Mouse (Mus musculus): ENCODE data around the gene Hmgcs1.
"Not testable (repeated sequence)": the region's sequence is repeated elsewhere in the genome, so short reads cannot be mapped to it uniquely, and the experiment has no call there.

Hmgcs1 gene

DNA sequence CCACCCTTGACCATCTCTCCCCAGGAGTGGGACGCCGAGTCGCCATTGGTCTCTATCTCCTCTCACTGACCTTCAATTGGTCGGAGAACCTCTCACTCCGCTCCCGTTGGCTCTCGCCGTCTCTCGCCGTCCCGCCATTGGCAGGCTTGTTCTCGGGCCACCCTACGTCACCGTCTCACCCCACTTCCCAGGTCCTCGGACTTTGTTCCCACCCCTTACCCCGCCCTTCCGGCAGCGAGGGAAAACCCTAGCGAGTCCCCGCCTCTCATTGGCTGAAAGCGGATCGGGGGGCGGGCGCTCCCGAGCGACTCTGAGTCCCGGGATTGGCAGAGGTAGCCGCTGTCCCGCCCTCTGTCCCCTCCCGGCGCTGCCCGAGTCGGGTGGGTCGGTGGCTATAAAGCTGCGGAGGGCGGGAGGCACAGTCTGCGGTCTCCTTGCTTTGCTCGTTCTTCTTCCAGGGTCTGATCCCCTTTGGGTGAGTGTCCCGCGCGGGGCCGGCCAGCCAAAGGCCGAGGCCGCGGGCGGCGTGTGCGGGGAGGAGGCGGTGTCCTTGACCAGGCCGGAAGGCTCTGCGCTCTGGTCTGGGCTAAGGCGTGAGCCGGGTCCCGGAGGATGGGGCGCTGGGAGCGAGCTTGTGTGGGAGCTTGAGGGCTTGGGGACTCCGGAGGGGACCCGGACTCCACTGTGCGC lies at the start of gene Hmgcs1:
Gene Hmgcs1 (plus strand): TSS at position 341 of the 690 bp plus-strand sequence.
- peak; percentile 100 for DNase-seq

DNA sequence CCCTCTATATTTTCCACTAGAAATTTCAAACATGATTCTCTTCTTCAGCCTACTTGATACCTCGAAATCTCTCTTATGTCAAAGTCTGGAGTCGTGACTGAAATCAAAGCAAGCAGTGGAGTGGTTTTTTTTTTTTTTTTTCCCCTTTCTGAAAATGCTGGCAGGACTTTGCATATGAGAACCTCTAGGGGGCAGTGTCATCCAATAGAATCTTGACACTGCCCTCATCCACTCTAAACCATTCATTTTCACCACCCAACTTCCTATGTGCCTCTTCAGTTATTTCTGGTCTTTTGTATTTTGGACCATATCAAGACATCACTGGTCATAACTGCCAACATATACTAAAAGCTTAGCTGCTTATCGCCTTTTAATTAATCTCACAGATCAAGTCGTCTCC lies 49.7 kb upstream of the Hmgcs1 start:
- DNase-seq = peak; percentile 43

DNA sequence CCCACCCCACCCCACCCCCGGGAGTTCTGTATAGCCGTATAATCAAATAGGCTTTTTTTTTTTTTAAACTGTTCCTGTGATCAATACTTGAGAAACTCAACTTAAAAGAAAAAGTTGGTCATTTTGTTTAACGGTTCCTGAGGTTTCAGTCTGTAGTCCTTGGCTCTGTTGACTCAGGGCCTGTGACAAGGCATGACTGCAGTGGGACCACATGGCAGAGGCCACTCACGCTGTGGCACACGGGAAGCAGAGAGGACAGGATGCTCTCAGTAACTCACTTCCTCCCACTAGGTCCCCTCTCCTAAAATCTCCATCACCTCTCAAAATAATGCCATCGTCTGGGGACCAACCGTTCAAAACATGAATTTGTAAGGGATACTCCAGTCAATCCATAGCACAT lies 49.0 kb upstream of the Hmgcs1 start:
- DNase-seq = peak; percentile 58

DNA sequence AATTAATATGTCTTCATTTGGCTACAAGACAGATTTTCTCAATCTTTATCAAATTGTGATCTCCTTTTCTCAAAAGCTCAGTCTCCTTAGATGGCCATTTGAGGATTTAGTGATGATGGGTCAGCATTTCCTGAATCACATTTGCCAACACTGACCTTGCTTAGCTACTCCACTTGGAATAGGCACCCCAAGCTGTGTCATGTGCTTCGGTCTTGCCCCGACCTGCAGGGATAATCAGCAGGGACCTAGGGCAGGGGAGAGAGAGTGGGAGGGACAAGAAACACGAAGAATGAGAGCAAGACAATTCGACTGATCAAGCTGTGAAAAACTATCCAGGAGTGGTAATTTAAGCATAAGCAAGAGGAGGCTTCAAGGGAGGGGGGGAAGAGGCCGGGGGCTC lies 45.4 kb upstream of the Hmgcs1 start:
- no peak for DNase-seq

DNA sequence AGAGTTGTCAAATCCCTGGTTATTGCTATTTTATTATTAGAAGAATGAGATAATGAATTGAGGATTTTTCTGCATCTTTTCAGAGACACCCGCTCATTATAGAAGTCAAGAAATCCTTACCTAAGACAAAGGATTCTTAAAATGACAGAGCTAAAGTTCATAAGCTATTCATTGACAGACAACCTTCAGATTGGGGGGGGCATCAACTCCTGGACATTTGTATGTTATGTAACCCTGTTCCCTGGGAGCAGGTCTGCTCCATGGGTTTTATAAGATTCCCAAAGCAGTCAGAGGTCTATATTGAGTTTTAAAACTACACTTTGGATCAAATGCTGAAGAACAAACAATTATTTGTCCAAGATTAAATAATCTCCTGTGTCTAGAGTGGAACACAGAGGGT lies 43.7 kb upstream of the Hmgcs1 start:
- DNase-seq = no peak

DNA sequence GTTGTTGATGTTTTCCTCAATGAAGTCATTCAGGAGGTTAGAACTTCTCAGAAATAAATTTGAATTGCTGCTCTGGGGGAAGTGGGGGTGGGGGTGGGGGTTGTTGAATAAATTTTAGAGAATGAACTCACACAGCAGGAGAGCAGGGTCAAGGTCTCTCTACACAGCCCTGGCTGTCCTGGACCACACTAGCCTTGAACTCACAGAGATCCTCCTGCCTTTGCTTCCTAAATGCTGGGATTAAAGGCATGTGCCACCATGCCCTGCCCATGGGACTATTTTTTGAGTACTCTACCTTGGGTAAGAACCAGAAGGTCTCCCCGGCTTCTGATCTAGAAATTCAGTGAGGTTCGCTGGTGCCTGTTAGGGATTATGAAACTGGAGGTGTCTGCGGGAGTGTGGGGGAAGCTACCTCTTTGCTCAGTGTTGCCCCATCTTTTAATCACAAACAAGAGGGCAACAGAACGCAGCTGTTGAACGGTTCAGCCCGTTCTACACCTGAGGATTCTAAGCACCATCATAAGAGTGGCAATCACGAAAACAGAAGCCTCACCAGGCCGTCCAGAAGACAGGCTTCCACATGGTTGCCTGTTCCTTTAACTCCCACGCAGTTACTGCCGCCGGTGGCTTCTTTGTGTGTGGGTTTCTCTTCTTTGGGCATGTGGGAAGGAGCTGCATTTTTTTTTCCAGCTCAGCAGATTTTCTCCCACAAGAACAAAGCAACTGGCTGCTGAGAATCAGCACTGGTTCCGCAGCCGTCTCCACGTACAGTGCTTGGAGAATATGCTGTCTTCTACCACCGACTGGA lies 41.1 kb upstream of the Hmgcs1 start:
- DNase-seq = peak; percentile 63

DNA sequence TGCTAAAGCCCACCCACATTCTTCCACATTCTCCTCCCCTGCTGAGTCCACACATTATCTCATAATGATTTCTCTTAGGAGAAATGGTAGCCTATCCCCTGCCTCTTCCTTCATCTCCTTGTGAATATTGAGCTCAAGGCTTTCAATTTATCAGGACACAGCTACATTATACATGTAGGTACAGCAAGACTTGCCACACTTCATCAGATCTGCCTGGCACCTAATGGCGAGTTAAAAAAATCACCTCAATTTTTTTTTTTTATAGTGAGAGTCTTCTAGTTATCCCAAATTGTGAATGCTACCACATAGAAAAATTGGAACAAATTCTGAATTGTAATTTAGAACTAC lies 40.5 kb upstream of the Hmgcs1 start:
- DNase-seq = no peak

DNA sequence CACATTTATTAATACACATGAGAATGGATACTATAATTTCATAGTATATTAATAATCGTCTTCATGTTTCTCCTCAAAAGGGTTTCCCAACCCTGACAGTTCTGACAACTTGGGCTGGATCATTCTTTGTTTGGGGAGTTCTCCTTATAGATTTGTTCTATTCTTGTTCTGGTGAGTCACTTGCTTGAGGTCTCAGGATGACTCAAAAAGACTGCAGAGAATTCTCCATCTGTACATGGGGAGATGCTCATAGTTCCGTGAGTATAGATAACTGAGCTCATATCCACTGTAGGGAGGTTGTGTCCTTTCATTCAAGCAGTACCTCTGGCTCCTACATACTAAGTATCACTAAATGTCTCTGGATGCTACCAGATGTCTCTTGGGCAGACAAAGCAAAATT lies 35.4 kb upstream of the Hmgcs1 start:
- DNase-seq = no peak

DNA sequence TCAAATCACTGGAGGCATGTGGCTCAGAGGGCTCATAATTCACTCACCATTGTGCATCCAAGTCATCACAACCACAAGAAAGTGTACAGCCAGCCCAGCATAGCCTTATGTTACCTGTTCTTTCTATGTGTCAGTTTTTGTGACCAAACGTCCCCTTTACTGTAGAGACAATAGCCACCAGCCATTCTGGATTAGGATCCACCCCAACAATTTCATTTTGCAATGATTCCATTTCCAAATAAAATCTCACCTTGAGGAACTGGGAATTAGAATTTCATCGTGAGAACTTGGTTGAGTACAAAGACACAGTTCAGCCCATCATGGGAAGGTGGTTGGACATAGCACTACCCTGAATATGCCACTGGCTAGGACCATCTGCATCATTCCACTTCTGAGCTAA lies 33.9 kb upstream of the Hmgcs1 start:
- no peak for DNase-seq

DNA sequence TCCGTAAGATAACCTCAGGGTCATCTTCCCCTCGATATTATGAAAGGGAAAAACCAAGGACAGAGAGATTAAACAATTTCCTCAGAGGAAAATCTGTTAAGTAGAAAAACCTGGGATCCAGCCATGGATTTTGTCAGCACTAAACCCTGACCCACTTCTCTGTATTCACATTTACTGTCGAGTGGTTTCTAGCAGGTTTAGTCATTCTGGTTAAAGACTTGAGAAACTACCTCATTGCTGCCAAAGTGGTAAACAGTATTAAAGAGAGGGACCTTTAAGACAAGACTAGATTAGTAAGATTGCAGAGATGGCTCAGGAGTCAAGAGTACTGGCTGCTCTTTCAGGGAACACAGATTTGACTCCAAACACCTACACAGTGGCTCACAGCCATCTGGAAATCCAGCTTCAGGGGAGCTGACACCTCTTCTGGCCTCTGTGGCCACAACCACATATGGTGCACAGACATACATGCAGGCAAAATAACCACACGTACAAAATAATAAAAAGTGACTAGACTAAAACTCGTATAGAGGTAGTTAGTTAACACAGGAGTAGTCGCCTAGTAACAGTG lies 33.2 kb upstream of the Hmgcs1 start:
- no peak for DNase-seq

DNA sequence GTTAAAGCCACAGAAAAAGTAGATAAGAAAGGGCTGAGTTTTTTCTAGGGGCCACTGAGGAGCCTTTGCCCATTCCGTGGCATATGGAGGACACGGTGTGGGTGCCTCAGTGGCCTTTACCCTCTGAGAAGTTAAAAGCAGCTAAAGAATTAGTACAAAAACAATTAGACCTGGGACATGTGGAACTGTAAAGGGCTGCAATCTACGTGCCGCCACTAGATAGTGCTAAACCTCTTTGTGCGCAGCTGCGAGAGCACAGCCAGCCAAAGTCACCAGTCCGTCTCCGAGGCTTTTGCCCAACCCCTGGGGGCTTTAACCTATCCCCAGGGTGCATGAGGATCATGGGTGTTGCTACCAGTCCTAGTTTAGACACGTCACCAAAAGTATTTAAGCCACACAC lies 28.8 kb upstream of the Hmgcs1 start:
- not testable (repeated sequence) for DNase-seq

DNA sequence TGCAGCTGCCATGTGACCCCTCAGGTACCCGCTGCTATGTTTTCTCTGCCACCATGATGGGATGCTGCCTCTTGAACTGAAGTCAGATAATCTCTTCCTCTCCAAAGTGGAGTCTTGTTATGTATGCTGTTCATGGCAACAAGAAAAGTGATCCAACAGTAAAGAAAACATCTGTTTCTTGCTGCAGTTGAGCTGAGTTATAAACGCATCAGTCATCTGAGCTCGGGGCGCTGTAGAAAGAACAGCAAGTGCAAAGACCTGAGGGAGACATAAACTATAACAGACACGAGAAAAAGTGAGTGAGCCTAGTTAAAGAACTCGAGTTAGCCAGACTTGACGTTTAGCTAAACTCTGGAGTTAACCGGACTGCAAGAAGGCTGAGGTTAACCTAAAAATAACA lies 11.4 kb upstream of the Hmgcs1 start:
- DNase-seq = no peak

DNA sequence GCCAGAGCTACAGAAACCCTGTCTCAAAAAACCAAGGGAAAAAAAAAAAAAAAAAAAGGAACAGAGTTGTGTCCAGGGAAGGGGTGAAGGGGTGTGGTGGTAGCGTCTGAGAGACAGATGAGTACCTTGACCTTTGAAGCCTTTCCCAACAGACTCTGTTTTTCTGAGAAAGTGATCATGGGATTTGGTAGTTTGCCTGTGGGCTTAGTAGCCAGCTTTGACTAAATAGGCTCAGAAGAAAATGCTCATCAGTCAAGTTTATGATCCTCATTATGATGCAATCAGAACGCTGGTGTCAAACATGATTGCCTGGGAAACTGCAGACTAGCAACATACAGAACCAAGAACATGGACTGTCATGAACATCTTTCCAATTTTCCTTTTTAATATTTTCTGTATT lies 10.5 kb upstream of the Hmgcs1 start:
- no peak for DNase-seq

DNA sequence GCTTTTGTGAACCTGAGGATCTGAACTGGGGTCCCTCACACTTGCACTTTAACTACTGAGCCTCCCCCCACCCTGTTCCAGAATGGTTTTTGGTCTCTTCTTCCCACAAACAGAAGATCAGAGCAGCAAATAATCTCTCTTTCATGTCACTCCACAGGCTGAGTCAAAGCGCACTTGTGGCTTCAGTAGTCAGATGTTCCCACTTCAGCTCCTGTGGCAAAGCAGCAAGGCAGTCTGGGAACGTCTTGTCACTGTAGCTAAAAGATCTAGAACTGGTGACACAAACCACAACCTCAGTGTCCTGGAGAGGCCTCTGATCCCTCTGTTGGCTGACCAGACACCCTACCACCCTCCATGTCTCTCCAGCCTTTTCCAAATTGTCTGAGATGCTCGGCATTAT lies 9.0 kb upstream of the Hmgcs1 start:
- DNase-seq = no peak

DNA sequence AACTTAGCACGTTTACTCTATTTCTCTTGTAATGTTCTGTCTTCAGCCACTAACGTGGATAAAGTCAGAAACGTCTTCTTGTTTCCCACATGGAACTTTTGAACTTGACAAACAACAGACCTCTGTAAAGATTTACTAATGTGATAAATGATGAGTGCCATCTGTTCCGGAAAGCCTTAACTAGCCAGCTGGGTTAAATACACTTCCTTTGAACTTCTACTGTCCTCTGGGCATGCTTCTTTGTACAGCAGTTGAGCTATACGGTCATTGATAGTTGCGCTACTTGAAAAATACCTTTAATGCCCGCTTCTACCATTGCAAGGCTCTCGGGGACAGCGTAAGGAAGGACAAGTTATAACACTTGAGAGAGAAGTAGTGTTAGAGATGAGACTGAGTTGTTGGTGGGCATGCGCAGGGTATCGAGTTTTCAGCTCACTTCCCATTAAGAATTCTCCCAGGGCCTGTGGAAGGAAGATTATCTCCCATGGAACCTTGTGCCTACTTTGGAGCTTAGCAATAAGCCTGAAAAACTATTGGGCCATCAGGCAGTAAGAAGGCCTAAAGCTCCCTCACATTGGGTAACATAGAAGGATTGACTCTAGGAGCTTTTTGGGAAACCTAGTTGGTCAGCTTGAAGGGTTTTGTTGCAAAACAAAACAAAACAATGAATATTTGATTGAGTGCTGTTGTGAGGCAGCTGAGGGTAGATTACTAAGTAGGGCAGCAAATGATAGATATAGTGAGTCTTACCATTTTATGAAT lies 5.6 kb upstream of the Hmgcs1 start:
- no peak for DNase-seq

DNA sequence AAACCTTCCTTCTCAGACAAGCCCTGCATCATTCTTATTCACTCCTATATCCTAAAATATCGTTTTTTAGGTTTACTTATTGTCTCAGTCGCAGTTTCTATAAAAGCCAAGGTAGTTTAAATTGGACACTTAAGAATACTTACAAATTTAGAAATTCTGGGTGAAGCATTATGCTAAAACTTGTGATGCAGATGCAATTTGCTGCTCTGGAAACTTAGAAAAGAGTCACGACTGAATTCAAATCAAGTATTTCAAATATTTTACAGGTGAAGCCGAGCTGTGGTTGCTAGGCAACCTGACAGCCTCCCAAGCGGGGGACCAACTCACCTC lies 505 bp upstream of the Hmgcs1 start:
- no peak for DNase-seq

DNA sequence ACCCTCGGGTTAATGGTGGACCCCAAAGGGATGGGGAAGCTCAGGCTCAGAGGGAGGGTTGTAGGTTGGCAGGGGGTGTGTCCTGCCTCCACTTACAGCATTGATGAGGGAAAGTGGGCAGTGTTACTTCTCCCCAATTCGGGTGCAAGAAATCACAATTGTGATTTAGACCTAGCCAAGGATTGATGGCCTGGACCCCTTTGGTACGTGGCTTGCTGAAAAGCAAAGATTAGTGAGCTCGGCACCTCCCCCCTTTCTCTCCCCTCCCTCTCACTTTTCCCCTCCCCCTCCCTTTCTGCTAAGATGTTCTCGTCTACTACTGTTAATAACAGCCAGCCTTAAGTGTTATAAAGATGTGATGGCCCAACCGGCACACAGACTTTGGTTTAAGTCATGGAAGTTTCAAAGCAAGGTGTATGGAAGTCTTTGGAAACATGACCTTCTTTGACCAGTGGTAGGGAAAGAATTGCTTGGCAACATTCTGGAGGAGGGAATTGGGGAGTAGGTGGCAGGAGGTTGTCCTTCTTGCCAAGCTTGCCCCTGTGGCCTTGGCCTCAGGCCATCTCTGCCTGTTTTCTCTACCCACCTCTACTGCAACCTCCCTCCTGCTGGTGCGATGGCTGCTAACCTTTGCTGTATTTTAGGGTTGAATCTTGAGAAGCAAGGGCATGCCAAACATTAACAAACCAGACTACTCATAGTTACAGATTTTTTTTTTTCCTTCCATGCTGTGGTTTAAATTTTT lies 869 bp downstream of the Hmgcs1 start:
- no peak for DNase-seq

DNA sequence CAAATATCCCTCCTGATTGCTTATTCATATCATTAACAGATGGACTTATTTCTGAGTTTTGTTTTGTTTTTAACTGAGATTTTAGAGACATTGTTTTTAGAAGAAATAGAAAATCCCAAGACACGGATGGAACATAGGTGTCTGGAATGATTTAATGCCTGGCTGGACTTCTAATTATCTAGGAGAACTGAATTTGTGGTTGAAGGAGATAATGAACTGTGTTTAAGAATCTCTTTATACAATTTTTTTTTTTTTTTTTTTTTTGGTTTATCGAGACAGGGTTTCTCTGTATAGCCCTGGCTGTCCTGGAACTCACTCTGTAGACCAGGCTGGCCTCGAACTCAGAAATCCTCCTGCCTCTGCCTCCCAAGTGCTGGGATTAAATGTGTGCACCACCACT lies 1.8 kb downstream of the Hmgcs1 start:
- DNase-seq = not testable (repeated sequence)

DNA sequence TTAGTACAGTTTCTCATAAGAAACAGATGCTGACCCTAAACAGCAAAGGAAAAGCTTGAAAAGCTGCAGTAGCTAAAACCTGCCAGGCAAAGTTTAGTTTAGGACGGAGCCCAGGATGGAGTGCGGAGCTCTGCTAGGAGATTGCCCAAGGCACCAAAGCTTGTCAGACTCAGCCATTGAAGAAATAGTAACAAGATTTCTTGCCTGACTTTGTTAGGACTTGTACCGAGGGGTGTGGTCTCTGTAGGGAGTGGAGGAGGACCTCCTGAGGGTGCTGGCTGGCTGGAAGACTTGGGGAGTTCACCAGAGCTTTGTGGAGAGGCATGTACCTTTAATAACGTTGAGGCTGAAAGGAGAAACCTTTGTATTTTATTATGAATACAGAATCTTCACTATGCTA lies 5.5 kb downstream of the Hmgcs1 start:
- no peak for DNase-seq

DNA sequence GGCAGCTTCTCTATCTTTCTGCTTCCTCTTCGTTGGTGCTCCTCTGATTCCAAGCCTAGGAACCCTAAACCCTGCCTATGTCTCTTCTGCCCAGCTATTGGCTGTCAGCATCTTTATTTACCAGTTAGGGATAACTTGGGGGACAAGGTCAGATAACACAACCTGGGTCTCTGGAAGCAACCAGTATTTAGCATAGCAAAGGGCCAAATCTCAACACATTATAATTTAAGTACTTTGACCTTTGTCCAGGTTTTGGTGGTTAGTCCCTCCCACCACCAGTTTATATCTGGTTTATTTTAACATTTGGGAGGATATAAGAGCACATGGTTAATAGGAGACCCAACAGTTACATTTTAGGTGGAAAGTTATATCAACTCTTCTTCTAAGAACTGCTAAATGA lies 6.3 kb downstream of the Hmgcs1 start:
- no peak for DNase-seq

DNA sequence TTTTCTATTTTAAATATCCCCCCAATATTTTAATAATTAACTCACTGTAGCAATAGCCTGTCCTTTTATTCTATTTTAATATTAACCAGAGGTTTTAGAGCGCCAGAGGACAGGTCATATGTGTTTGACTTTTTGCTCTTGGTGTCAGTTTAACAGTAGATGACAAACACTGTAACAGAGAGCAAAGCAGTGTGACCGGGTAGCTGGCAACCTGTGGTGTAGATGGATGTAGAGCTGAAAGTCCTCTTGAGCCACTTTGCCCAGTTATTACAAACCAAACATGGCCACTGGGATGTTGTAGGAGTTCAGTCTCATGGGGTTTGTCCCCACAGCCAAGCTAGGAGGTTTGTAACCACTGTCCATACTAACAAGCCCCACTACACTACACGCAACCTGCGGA lies 8.3 kb downstream of the Hmgcs1 start:
- no peak for DNase-seq

DNA sequence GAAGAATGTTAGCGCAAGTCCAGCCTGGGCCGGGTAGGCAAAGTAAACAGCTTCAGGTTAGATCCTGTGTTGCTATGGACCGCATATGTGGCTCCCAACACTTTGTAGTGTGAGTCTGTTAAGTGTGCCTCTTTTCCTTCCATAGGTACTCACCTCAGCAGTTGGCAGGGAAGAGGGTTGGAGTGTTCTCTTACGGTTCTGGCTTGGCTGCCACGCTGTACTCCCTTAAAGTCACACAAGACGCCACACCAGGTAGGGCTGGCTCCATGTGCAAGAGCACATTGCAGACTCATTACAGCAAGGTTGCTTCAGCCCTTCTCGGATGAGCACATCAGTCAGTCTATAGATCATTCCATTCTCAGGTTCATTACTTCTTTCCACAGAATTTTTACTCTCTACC lies 14.1 kb downstream of the Hmgcs1 start:
- DNase-seq = no peak

DNA sequence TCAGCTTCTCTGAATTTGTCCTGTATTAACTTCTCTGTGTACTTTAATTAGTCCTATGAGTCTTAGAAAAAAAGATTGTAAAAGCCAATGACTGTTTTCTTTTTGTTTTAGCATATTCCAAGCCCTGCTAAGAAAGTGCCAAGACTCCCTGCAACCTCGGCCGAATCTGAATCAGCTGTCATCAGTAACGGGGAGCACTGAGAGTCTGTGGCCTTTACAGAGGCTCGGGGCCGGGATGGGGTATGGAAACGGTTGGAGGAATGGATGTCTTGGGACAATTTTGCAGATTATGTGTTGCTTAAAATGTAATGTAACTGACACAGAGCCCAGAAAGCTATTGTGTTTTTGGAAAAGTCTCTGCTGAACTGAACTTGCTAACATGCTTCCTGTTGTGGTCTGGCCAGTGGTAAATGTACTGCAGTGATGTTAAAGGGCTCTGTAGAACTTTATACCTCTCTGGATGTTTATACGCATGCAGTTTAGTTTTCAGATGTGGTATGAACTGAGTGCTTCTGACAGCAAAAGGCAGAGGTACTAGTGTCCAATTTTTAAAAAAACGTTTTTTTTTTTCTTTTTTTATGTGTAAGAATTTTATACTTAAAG lies 16.2 kb downstream of the Hmgcs1 start:
- not testable (repeated sequence) for DNase-seq

All from heart, adult 11 months (tissue).